Mouse (Mus musculus): Measurements from ENCODE around the gene 2900026A02Rik. TPM values are rescaled to one million over a fixed set of nuclear protein-coding genes. Genes with fewer than 3 reads are reported as not detected.
A peak's percentile ranks its signal among the peaks of the same experiment; 100 is the strongest.

The 2900026A02Rik gene
- 2.0 and 2.8 TPM in 2 replicates for polyA plus RNA-seq (2015; fragmentation: Nextera tagmentation; extraction: Ambion mirVana)

- Histone ChIP-seq H3K4me1 (replicated peaks) (peaks cover 31% of the 10 kb centered on the region), H3K9me3 (replicated peaks) (no peaks in the 10 kb centered on the region), H3K27ac (replicated peaks) (peak within 1 kb of the TSS; percentile 78), H3K4me2 (peak within 1 kb of the TSS; percentile 72), H3K36me3 (replicated peaks) (no peaks in the 10 kb centered on the region), H3K9ac (peak within 1 kb of the TSS; percentile 42; the same call in 1 of the 2 replicates), H3K27me3 (peaks cover 38% of the 10 kb centered on the region), H3K4me3 (replicated peaks) (peak within 1 kb of the TSS; percentile 58)
- WGBS (ENCODE audit: insufficient replicate concordance), result 7% methylated on average over 62 of the region's 62 CpGs
- peak; percentile 14 for ATAC-seq (ENCODE audit: insufficient read depth)
These were observed at the start of gene 2900026A02Rik for GRCm38 (mm10) chr5:113221147-113221865. 2900026A02Rik (minus strand) TSS chr5:113221236.

GRCm38 (mm10) chr5:113270043-113270442 lies 49.0 kb upstream of the 2900026A02Rik start:
- 57% methylated on average over 3 of the region's 3 CpGs for WGBS (ENCODE audit: insufficient replicate concordance)
- Histone ChIP-seq H3K4me3 (replicated peaks) (no peak overlapping the region), H3K27ac (replicated peaks) (no peak overlapping the region), H3K9ac (no peak overlapping the region), H3K36me3 (replicated peaks) (0 out of 2 replicates have a peak, but pooled peaks cover 4% of the 10 kb centered on the region), H3K4me1 (replicated peaks) (0 out of 2 replicates have a peak, but pooled peaks cover 5% of the 10 kb centered on the region), H3K4me2 (no peak overlapping the region), H3K27me3 (no peaks in the 10 kb centered on the region), H3K9me3 (replicated peaks) (no peaks in the 10 kb centered on the region)
- no peak for ATAC-seq (ENCODE audit: insufficient read depth)

GRCm38 (mm10) chr5:113268246-113268645 lies 47.2 kb upstream of the 2900026A02Rik start:
- no peak for ATAC-seq (ENCODE audit: insufficient read depth)

GRCm38 (mm10) chr5:113265637-113266036 lies 44.6 kb upstream of the 2900026A02Rik start:
- 68% methylated on average over 8 of the region's 8 CpGs for WGBS (ENCODE audit: insufficient replicate concordance)
- H3K27ac ChIP-seq (replicated peaks), result no peak overlapping the region
- H3K4me1 ChIP-seq (replicated peaks), result 0 out of 2 replicates have a peak, but pooled peaks cover 5% of the 10 kb centered on the region
- H3K4me2 ChIP-seq, result no peak overlapping the region
- no peak overlapping the region for H3K4me3 ChIP-seq (replicated peaks)
- H3K36me3 ChIP-seq (replicated peaks), result 0 out of 2 replicates have a peak, but pooled peaks cover 4% of the 10 kb centered on the region
- no peaks in the 10 kb centered on the region for H3K27me3 ChIP-seq
- no peak for ATAC-seq (ENCODE audit: insufficient read depth)
- no peaks in the 10 kb centered on the region for H3K9me3 ChIP-seq (replicated peaks)
- H3K9ac ChIP-seq, result no peak overlapping the region

More at GRCm38 (mm10) chr5:113268246-113268645, 47.2 kb upstream of the 2900026A02Rik start:
- Histone ChIP-seq H3K9ac (no peak overlapping the region), H3K27ac (replicated peaks) (no peak overlapping the region), H3K27me3 (no peaks in the 10 kb centered on the region), H3K4me1 (replicated peaks) (0 out of 2 replicates have a peak, but pooled peaks cover 5% of the 10 kb centered on the region), H3K4me2 (no peak overlapping the region), H3K4me3 (replicated peaks) (no peak overlapping the region), H3K9me3 (replicated peaks) (no peaks in the 10 kb centered on the region), H3K36me3 (replicated peaks) (0 out of 2 replicates have a peak, but pooled peaks cover 4% of the 10 kb centered on the region)

- Histone ChIP-seq H3K27me3 (no peaks in the 10 kb centered on the region), H3K9me3 (replicated peaks) (no peaks in the 10 kb centered on the region), H3K9ac (no peak overlapping the region), H3K4me2 (no peak overlapping the region), H3K4me1 (replicated peaks) (no peaks in the 10 kb centered on the region), H3K36me3 (replicated peaks) (no peaks in the 10 kb centered on the region), H3K4me3 (replicated peaks) (no peak overlapping the region), H3K27ac (replicated peaks) (no peak overlapping the region)
- no peak for ATAC-seq (ENCODE audit: insufficient read depth)
- WGBS (ENCODE audit: insufficient replicate concordance), result 74% methylated on average over 11 of the region's 11 CpGs
These were observed 29.8 kb upstream of the 2900026A02Rik start for GRCm38 (mm10) chr5:113250806-113251205.

GRCm38 (mm10) chr5:113249263-113249930 lies 28.4 kb upstream of the 2900026A02Rik start:
- H3K36me3 ChIP-seq (replicated peaks), result no peaks in the 10 kb centered on the region
- WGBS (ENCODE audit: insufficient replicate concordance), result 64% methylated on average over 8 of the region's 8 CpGs
- no peak overlapping the region for H3K9ac ChIP-seq
- no peaks in the 10 kb centered on the region for H3K27me3 ChIP-seq
- no peak for ATAC-seq (ENCODE audit: insufficient read depth)
- H3K27ac ChIP-seq (replicated peaks), result no peak overlapping the region
- H3K4me3 ChIP-seq (replicated peaks), result no peak overlapping the region
- no peak overlapping the region for H3K4me2 ChIP-seq
- H3K9me3 ChIP-seq (replicated peaks), result no peaks in the 10 kb centered on the region
- H3K4me1 ChIP-seq (replicated peaks), result no peaks in the 10 kb centered on the region

- Histone ChIP-seq H3K4me3 (replicated peaks) (no peak overlapping the region), H3K27ac (replicated peaks) (no peak overlapping the region), H3K36me3 (replicated peaks) (no peaks in the 10 kb centered on the region), H3K9me3 (replicated peaks) (no peaks in the 10 kb centered on the region), H3K9ac (no peak overlapping the region), H3K27me3 (peaks cover 8% of the 10 kb centered on the region), H3K4me1 (replicated peaks) (peaks cover 8% of the 10 kb centered on the region; the same call in 1 of the 2 replicates), H3K4me2 (no peak overlapping the region)
- no peak for ATAC-seq (ENCODE audit: insufficient read depth)
- 58% methylated on average over 5 of the region's 5 CpGs for WGBS (ENCODE audit: insufficient replicate concordance)
These were observed 9.2 kb upstream of the 2900026A02Rik start for GRCm38 (mm10) chr5:113230196-113230595.

GRCm38 (mm10) chr5:113226632-113227102 lies 5.6 kb upstream of the 2900026A02Rik start, which contains the start of gene Tmem211:
Tmem211 (plus strand) TSS chr5:113226909.
- Histone ChIP-seq H3K9me3 (replicated peaks) (no peaks in the 10 kb centered on the region), H3K9ac (no peak within 1 kb of the TSS), H3K36me3 (replicated peaks) (no peaks in the 10 kb centered on the region), H3K27ac (replicated peaks) (peak within 1 kb of the TSS; percentile 41), H3K4me3 (replicated peaks) (no peak within 1 kb of the TSS), H3K4me1 (replicated peaks) (peaks cover 8% of the 10 kb centered on the region), H3K4me2 (peak within 1 kb of the TSS; percentile 38), H3K27me3 (peaks cover 17% of the 10 kb centered on the region)
- peak; percentile 69 for ATAC-seq (ENCODE audit: insufficient read depth)
- WGBS (ENCODE audit: insufficient replicate concordance), result under 1% methylated on average over 13 of the region's 13 CpGs

GRCm38 (mm10) chr5:113225686-113226435 lies 4.8 kb upstream of the 2900026A02Rik start:
- Histone ChIP-seq H3K4me2 (peak overlapping the region; percentile 38), H3K9ac (no peak overlapping the region), H3K36me3 (replicated peaks) (no peaks in the 10 kb centered on the region), H3K4me1 (replicated peaks) (peaks cover 12% of the 10 kb centered on the region), H3K4me3 (replicated peaks) (no peak overlapping the region), H3K9me3 (replicated peaks) (no peaks in the 10 kb centered on the region), H3K27ac (replicated peaks) (no peak overlapping the region), H3K27me3 (peaks cover 22% of the 10 kb centered on the region)
- WGBS (ENCODE audit: insufficient replicate concordance), result 18% methylated on average over 25 of the region's 25 CpGs
- no peak for ATAC-seq (ENCODE audit: insufficient read depth)

GRCm38 (mm10) chr5:113225271-113225670 lies 4.2 kb upstream of the 2900026A02Rik start:
- 13% methylated on average over 10 of the region's 10 CpGs for WGBS (ENCODE audit: insufficient replicate concordance)
- Histone ChIP-seq H3K9me3 (replicated peaks) (no peaks in the 10 kb centered on the region), H3K4me1 (replicated peaks) (peaks cover 17% of the 10 kb centered on the region), H3K4me3 (replicated peaks) (no peak overlapping the region), H3K4me2 (no peak overlapping the region), H3K9ac (no peak overlapping the region), H3K27me3 (peaks cover 28% of the 10 kb centered on the region), H3K27ac (replicated peaks) (no peak overlapping the region), H3K36me3 (replicated peaks) (no peaks in the 10 kb centered on the region)
- no peak for ATAC-seq (ENCODE audit: insufficient read depth)
